Mouse (Mus musculus) intestine, postnatal 0 days (tissue): Measurements from ENCODE around the gene Znrd1as. TPM values are rescaled to one million over a fixed set of nuclear protein-coding genes. Genes with fewer than 3 reads are reported as not detected.
"Not testable (repeated sequence)": the region's sequence is repeated elsewhere in the genome, so short reads cannot be mapped to it uniquely, and the experiment has no call there.

ENCODE experiments used
- ATAC-seq: fragments of 200-750 bp; cut with Nextera tagmentation; 2 replicates; pipeline ENCODE4 v1.8.0; 2017; ENCODE audit warnings: mild to moderate bottlenecking, moderate TSS enrichment, moderate library complexity
- H3K27ac ChIP-seq: fragments of 300-500 bp; sonication (generic); 2 replicates; pipeline ENCODE4 v1.5.1; 2014; ENCODE audit warnings: mild to moderate bottlenecking, low read depth, low read length, moderate library complexity
- H3K27me3 ChIP-seq: fragments of 300-500 bp; sonication (generic); replicated peaks from 2 replicates; pipeline ENCODE4 v1.6.1; 2014; ENCODE audit warnings: low read length, mixed read lengths; ENCODE audit not compliant: control insufficient read depth, insufficient read depth
- H3K36me3 ChIP-seq: fragments of 300-500 bp; sonication (generic); 2 replicates; pipeline ENCODE4 v1.6.1; 2014; ENCODE audit warnings: mild to moderate bottlenecking, moderate library complexity; ENCODE audit not compliant: control insufficient read depth, insufficient read depth
- H3K4me1 ChIP-seq: fragments of 300-500 bp; sonication (generic); replicated peaks from 2 replicates; pipeline ENCODE4 v1.6.1; 2014; ENCODE audit warnings: antibody characterized with exemption, low read length, mixed read lengths; ENCODE audit not compliant: control insufficient read depth, insufficient read depth
- H3K4me2 ChIP-seq: fragments of 300-500 bp; sonication (generic); replicated peaks from 2 replicates; pipeline ENCODE4 v1.6.1; 2014; ENCODE audit warnings: low read depth, mild to moderate bottlenecking, moderate library complexity
- H3K4me3 ChIP-seq: fragments of 300-500 bp; sonication (generic); 2 replicates; pipeline ENCODE4 v1.5.1; 2014; ENCODE audit warnings: low read depth, low read length
- H3K9ac ChIP-seq: fragments of 300-500 bp; sonication (generic); 2 replicates; pipeline ENCODE4 v1.6.1; 2014; ENCODE audit warnings: mild to moderate bottlenecking, low read depth, low read length
- H3K9me3 ChIP-seq: fragments of 300-500 bp; sonication (generic); 2 replicates; pipeline ENCODE4 v1.6.1; 2016; ENCODE audit warnings: mixed run types; ENCODE audit not compliant: control insufficient read depth
- CTCF ChIP-seq: sonication (generic); IDR thresholded peaks from 2 replicates; pipeline ENCODE4 v1.5.1; 2016; ENCODE audit warnings: low read depth, mild to moderate bottlenecking, control low read depth, antibody characterized with exemption, moderate library complexity
- WGBS: fragments of 180-500 bp; shearing (Covaris S2); extraction: QIAGEN DNeasy Blood & Tissue Kit; methylation state at CpG from one replicate; pipeline ENCODE4 v1.1.7; 2014; 5-methylcytosine and 5-hydroxymethylcytosine counted together
- polyA plus RNA-seq: library from polyadenylated mRNA; unstranded; fragments of >200 nt; fragmentation: Nextera tagmentation; extraction: Ambion mirVana; gene quantifications from 2 replicates; pipeline ENCODE4 v1.2.1, GENCODE M21; 2015

Gene Znrd1as
- polyA plus RNA-seq, 1 experiment from 2014 or later = 5.6 TPM

DNA sequence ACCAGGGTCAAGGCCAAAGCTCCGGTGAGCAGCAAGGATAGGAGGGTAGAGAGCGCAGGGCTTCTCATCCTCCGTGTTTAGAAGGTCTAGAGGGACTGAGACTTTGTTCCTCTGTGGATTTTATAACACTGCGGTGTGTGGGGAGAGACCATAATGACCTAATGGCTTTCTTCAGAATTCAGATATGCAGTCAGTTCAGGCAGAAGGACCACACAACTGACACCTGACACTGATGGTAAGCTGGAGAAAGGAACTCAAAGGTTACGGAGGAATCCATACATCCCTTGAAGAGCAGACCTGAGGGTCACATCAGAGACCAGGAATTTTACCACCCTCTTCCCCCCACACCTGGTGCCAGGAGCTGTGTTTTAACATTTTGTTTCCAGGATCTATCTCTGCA is 31.0 kb downstream of the Znrd1as start, which contains the start of gene H2-M5:
Gene H2-M5 (minus strand): TSS at position 101 of the 400 bp plus-strand sequence.
- H3K4me3 ChIP-seq = peak within 1 kb of the TSS; percentile 20
- no peaks in the 10 kb centered on the region for H3K4me1 ChIP-seq
- WGBS = 33% methylated on average over 5 of the region's 5 CpGs
- ATAC-seq = no peak
- H3K9me3 ChIP-seq = no peaks in the 10 kb centered on the region
- no peaks in the 10 kb centered on the region for H3K36me3 ChIP-seq
- no peak for TF ChIP-seq CTCF
- peaks cover 25% of the 10 kb centered on the region; the same call in 1 of the 2 replicates for H3K27me3 ChIP-seq
- peak within 1 kb of the TSS; percentile 49 for H3K4me2 ChIP-seq
- H3K9ac ChIP-seq = no peak within 1 kb of the TSS
- no peak within 1 kb of the TSS for H3K27ac ChIP-seq

DNA sequence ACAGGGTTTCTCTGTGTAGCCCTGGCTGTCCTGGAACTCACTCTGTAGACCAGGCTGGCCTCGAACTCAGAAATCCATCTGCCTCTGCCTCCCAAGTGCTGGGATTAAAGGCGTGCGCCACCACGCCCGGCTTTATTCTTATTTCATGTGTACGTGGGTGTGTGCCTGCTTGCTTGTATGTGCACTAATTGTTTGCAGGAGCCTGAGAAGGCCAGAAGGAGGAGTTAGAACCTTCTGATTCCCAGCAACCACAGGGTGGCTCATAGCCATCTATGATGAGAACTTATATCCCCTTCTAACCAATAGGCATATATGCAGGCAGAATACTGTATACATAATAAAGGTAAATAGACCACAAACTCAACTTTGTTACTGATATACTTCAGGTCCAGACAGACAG is 32.2 kb downstream of the Znrd1as start:
- not testable (repeated sequence) for H3K4me1 ChIP-seq, H3K9ac ChIP-seq, ATAC-seq, H3K27ac ChIP-seq, H3K36me3 ChIP-seq, H3K9me3 ChIP-seq, H3K4me2 ChIP-seq, H3K4me3 ChIP-seq
- WGBS = 92% methylated on average over 6 of the region's 6 CpGs
- H3K27me3 ChIP-seq = peaks cover 25% of the 10 kb centered on the region; the same call in 1 of the 2 replicates

GRCm38 (mm10) chr17:36992336-36993104 is 34.1 kb downstream of the Znrd1as start:
- WGBS = 66% methylated on average over 3 of the region's 3 CpGs
- ATAC-seq = no peak
- no peak overlapping the region for H3K27ac ChIP-seq

DNA sequence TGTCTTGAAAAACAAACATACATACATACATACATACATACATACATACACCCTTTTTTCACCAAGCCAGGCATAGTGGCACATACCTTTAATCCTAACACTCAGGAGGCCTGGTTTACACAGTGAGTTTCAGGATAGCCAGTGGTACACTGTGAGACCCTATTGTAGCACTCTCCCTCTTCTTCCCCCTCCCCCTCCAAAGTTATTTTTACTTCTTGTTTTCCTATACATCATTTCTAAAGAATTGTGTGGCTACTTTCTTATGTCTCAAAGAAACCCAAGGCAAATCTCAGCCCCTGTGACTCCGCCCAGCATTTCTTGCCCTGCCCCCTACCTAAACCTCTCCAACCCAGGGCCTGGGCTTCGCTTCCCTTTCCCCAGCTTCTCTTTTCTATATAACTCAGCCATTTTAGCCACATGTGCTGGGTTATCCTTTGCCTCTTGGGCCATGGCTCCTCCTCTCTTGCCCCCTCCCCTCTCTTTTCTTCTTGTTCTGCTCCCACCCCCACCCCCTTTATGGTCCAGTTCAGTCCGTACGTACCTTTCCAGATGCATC is 35.5 kb downstream of the Znrd1as start:
- Histone ChIP-seq H3K4me2 (no peak overlapping the region), H3K27me3 (peaks cover 5% of the 10 kb centered on the region; the same call in 1 of the 2 replicates), H3K9ac (no peak overlapping the region), H3K4me3 (no peak overlapping the region), H3K4me1 (no peaks in the 10 kb centered on the region), H3K36me3 (no peaks in the 10 kb centered on the region), H3K27ac (no peak overlapping the region), H3K9me3 (no peaks in the 10 kb centered on the region)
- ATAC-seq = no peak
- no peak for TF ChIP-seq CTCF
- 89% methylated on average over 4 of the region's 4 CpGs for WGBS

More at GRCm38 (mm10) chr17:36992336-36993104, 34.1 kb downstream of the Znrd1as start:
- Histone ChIP-seq H3K4me2 (no peak overlapping the region), H3K36me3 (no peaks in the 10 kb centered on the region), H3K9ac (no peak overlapping the region), H3K4me3 (no peak overlapping the region), H3K27me3 (peaks cover 18% of the 10 kb centered on the region; the same call in 1 of the 2 replicates), H3K4me1 (no peaks in the 10 kb centered on the region), H3K9me3 (no peaks in the 10 kb centered on the region)
- no peak for TF ChIP-seq CTCF

GRCm38 (mm10) chr17:36994528-36994927 is 36.1 kb downstream of the Znrd1as start:
- 75% methylated on average over 2 of the region's 2 CpGs for WGBS
- no peak for ATAC-seq

GRCm38 (mm10) chr17:36995448-36995847 is 37.1 kb downstream of the Znrd1as start:
- Histone ChIP-seq H3K4me1 (no peaks in the 10 kb centered on the region), H3K9me3 (no peaks in the 10 kb centered on the region), H3K27ac (no peak overlapping the region), H3K9ac (no peak overlapping the region), H3K4me2 (no peak overlapping the region), H3K4me3 (no peak overlapping the region), H3K27me3 (no peaks in the 10 kb centered on the region), H3K36me3 (no peaks in the 10 kb centered on the region)
- WGBS = 63% methylated on average over 3 of the region's 3 CpGs
- TF ChIP-seq CTCF = no peak
- ATAC-seq = no peak

More at GRCm38 (mm10) chr17:36994528-36994927, 36.1 kb downstream of the Znrd1as start:
- H3K4me1 ChIP-seq = no peaks in the 10 kb centered on the region
- H3K4me2 ChIP-seq = no peak overlapping the region
- no peaks in the 10 kb centered on the region for H3K27me3 ChIP-seq
- H3K9ac ChIP-seq = no peak overlapping the region
- no peak overlapping the region for H3K27ac ChIP-seq
- TF ChIP-seq CTCF = no peak
- no peaks in the 10 kb centered on the region for H3K9me3 ChIP-seq
- H3K4me3 ChIP-seq = no peak overlapping the region
- H3K36me3 ChIP-seq = no peaks in the 10 kb centered on the region
